Mouse (Mus musculus) testis, adult 2 months (tissue): Measurements from ENCODE around the gene Prr5. TPM values are rescaled to one million over a fixed set of nuclear protein-coding genes. Genes with fewer than 3 reads are reported as not detected.
A peak's percentile ranks its signal among the peaks of the same experiment; 100 is the strongest.
"Not testable (repeated sequence)": the region's sequence is repeated elsewhere in the genome, so short reads cannot be mapped to it uniquely, and the experiment has no call there.

Source experiments
- H3K27ac ChIP-seq: fragments of 200-500 bp; 2 replicates; pipeline ENCODE4 v1.5.1; 2012; ENCODE audit warnings: low read depth, low read length; ENCODE audit not compliant: control insufficient read depth, insufficient read depth
- H3K27me3 ChIP-seq: fragments of 200-500 bp; 2 replicates; pipeline ENCODE4 v1.6.1; 2012; ENCODE audit warnings: mild to moderate bottlenecking, low read length, moderate library complexity; ENCODE audit not compliant: control insufficient read depth, insufficient read depth
- H3K36me3 ChIP-seq: fragments of 200-500 bp; 2 replicates; pipeline ENCODE4 v1.6.1; 2012; ENCODE audit warnings: mild to moderate bottlenecking, low read length; ENCODE audit not compliant: control insufficient read depth, insufficient read depth
- H3K4me1 ChIP-seq: fragments of 200-500 bp; 2 replicates; pipeline ENCODE4 v1.6.1; 2012; ENCODE audit warnings: low read length; ENCODE audit not compliant: control insufficient read depth, insufficient read depth
- H3K4me3 ChIP-seq: fragments of 200-500 bp; 2 replicates; pipeline ENCODE4 v1.5.1; 2012; ENCODE audit warnings: low read depth, mild to moderate bottlenecking, low read length, moderate library complexity, mixed read lengths; ENCODE audit not compliant: control insufficient read depth
- CTCF ChIP-seq: fragments of 200-500 bp; IDR thresholded peaks from 2 replicates; pipeline ENCODE4 v1.5.1; 2012; ENCODE audit warnings: low read depth, mild to moderate bottlenecking, inconsistent platforms, low read length, moderate library complexity; ENCODE audit not compliant: control insufficient read depth, insufficient read depth, insufficient replicate concordance
- POLR2A ChIP-seq: fragments of 200-500 bp; IDR thresholded peaks from 2 replicates; pipeline ENCODE4 v1.6.1; 2012; ENCODE audit warnings: low read depth, mild to moderate bottlenecking, inconsistent platforms, low read length, moderate library complexity; ENCODE audit not compliant: control insufficient read depth
- polyA plus RNA-seq: library from polyadenylated mRNA; depleted of rRNA; stranded (reverse); fragments of >200 nt; gene quantifications from 2 replicates; pipeline ENCODE4 v1.2.3, GENCODE M21; 2012

The Prr5 gene
- polyA plus RNA-seq, 1 experiment, result 13.4 TPM

DNA sequence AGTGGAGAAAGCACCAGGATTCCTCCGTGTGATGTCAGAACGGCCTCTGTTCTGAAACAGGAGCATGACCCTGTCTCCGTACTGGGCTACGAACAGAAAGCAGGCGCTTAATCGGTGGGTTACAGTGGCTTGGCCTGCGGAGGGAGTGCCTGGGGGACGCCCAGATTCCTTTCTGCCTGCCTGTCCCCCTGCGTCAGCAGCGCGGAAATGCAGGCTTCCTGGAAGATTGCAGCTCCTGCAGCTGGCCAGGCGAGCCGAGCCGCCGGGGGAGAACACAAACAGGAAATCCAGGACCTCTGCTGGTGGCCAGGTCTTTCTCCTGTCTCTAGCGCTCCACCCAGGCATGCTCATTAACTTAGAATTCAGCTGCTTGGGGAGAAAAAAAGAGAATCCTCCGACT is 45.3 kb downstream of the Prr5 start:
- TF ChIP-seq POLR2A, result no peak
- TF ChIP-seq CTCF, result 0 out of 2 replicates have a peak, but pooled peaks have one; percentile 8
- H3K36me3 ChIP-seq, result no peaks in the 10 kb centered on the region
- H3K4me3 ChIP-seq, result no peak overlapping the region; the same call in 1 of the 2 replicates
- H3K4me1 ChIP-seq, result no peaks in the 10 kb centered on the region; the same call in 1 of the 2 replicates
- H3K27me3 ChIP-seq, result no peaks in the 10 kb centered on the region
- H3K27ac ChIP-seq, result no peak overlapping the region; the same call in 1 of the 2 replicates

DNA sequence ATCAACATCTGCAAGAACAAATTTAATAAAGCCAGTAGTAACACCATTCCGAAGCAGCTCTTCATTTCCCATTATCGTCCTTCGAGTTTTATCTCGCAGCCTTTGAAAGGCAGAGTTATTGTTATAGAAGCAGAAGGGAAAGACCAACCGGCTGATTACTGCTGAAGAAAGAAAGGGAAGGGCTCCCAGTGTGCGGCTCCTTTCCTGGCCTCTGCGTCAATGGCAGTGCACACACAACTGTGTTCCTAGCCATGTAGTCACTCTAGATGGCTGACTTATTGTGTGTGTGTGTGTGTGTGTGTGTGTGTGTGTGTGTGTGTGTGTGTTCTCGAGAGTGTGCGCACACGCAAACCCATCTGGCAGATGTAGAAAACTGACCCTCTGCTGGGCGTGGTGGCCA is 45.7 kb downstream of the Prr5 start:
- H3K36me3 ChIP-seq, result no peaks in the 10 kb centered on the region
- no peak for TF ChIP-seq CTCF
- TF ChIP-seq POLR2A, result no peak
- peak overlapping the region; percentile 39 for H3K4me3 ChIP-seq
- H3K27me3 ChIP-seq, result no peaks in the 10 kb centered on the region; the same call in 1 of the 2 replicates
- 0 out of 2 replicates have a peak overlapping the region, but pooled peaks have one; percentile 19 for H3K27ac ChIP-seq
- H3K4me1 ChIP-seq, result peaks cover 3% of the 10 kb centered on the region

DNA sequence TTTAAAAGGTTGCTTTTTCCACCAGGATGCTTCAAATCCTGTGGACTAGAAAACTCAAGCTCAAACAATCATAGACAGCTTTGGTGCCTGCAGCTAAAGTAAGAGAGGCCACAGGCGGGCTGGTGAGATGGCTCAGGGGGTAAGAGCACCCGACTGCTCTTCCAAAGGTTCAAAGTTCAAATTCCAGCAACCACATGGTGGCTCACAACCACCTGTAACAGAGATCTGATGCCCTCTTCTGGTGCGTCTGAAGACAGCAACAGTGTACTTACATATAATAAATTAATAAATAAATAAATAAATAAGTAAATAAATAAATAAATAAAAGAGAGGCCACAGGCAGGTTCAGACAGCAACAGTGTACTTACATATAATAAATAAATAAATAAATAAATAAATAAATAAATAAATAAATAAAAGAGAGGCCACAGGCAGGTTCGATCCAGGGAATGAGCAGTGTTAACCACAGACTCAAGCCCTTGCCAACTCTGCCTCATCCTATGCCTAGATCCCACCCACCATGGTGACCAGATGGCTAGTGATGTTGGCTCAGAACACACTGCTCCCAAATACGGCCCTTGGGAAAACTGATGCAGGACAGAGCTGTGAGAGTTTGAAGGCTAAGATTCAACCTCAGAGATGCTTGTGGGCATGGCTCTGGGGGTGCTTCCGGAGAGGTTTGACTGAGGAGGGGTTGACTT is 48.3 kb downstream of the Prr5 start:
- not testable (repeated sequence) for H3K27ac ChIP-seq, H3K4me3 ChIP-seq, H3K36me3 ChIP-seq, H3K27me3 ChIP-seq
- peaks cover 12% of the 10 kb centered on the region for H3K4me1 ChIP-seq

DNA sequence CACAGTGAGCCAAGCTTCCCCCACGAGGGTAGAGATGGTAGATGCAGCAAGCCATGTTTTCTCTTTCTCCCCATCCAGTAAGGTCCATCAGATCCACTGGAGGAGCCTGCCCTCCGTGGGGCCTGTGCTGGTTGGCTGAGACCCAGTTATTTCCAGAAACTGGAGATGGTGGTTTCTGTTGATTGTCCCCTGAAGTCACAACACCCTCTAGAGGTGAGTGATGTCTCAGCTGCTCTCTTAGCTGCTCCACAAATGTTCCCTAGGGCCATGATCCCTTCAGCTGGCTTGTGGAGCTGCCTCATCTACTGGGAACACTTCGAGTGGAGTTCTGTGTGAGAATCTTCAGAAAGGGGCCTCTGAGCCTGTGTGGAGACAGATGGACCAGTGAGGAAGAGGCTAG is 49.4 kb downstream of the Prr5 start:
- Histone ChIP-seq H3K27me3 (no peaks in the 10 kb centered on the region; the same call in 1 of the 2 replicates), H3K27ac (no peak overlapping the region), H3K4me1 (peaks cover 12% of the 10 kb centered on the region), H3K36me3 (no peaks in the 10 kb centered on the region), H3K4me3 (no peak overlapping the region)
- no peak for TF ChIP-seq POLR2A
- no peak for TF ChIP-seq CTCF

DNA sequence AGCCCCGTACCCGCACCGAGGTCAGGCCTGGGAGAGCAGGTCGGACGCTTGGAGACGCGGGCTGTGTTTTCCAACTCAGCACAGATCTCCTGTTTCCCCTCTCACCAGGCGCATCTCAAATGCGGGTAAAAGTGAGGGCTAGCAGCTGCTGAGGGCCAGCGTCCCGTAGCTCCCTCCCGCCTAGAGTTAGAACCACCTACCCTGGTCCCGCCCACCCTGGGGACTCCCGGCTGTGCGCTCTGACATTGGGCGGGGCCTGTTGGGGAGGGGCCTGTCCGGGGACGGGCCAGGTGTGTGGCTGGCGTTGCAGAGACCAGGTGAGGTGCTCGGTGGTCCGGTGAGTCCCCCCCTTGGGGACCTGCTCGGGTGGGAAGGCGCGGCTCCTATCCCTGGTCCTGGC is 50.4 kb downstream of the Prr5 start, which contains the start of gene Arhgap8:
Gene Arhgap8, plus strand, starts transcription at position 262 of the 400 bp plus-strand sequence.
- H3K27me3 ChIP-seq, result no peaks in the 10 kb centered on the region; the same call in 1 of the 2 replicates

DNA sequence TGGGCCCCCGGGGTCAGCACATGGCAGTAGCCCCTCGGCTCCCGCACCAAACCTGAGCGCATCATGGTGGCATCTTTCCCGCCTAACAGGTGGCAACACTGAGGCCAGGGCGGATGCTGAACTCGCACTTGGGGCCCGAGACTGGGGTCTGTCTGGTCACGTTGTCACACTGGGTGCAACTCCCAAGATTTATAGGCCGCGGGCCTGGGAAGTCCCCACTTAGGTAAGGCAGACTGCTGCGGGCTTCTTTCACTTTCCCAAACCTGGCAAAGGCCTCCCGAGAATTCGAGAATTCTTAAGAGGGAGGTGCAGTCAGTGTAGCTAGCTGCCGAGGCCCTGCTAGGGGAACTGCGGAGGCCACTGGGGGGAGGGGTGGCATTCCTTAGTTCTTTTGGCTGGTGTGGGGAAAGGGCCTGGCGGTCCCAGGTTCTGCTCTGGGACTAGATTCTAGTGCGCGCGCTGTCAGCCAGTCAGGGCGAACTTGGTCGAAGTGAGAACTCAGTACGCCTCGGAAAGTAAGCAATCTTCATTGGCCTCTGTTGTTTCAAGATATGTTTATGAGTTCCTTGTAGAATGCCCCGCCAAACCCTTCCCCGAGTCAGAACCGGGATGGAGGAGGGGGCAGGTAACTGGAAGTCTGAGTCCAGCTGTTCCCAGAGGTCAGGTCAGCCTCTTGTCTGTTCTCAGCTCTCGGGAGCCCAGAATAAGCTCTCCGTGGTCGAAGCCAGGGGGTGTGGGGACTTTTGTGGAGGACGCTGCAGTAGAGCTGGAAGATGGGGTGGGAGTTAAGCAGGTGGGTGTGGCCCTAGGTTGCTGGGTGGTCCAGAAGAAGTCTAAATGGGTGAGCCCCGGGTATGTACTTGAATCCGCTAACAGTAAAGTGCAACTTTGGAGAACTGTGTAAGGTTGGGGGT is 51.1 kb downstream of the Prr5 start:
- Histone ChIP-seq H3K27me3 (no peaks in the 10 kb centered on the region; the same call in 1 of the 2 replicates), H3K27ac (no peak overlapping the region), H3K36me3 (no peaks in the 10 kb centered on the region), H3K4me3 (peak overlapping the region; percentile 66), H3K4me1 (peaks cover 12% of the 10 kb centered on the region)
- no peak for TF ChIP-seq CTCF

More for the DNA sequence above, 50.4 kb downstream of the Prr5 start, which contains the start of gene Arhgap8:
- peaks cover 12% of the 10 kb centered on the region for H3K4me1 ChIP-seq
- H3K4me3 ChIP-seq, result peak within 1 kb of the TSS; percentile 66
- H3K27ac ChIP-seq, result no peak within 1 kb of the TSS
- H3K36me3 ChIP-seq, result no peaks in the 10 kb centered on the region
- no peak for TF ChIP-seq POLR2A
- TF ChIP-seq CTCF, result no peak

DNA sequence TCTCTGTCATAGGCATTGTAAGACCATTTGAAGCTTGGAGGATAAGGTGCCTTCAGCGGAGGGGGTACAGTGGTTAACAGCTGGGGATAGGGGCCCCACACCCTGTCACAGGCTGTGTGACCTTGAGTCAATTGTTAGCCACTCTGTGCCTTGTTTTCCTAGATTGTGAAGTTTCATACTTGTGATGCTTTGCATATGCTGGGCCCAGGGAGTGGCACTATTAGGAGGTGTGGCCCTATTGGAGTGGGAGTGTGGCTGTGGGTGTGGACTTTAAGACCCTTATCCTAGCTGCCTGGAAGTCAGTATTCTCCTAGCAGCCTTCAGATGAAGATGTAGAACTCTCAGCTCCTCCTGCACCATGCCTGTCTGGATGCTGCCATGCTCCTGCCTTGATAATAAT is 54.2 kb downstream of the Prr5 start:
- H3K4me3 ChIP-seq, H3K27me3 ChIP-seq, H3K27ac ChIP-seq, H3K36me3 ChIP-seq: not testable (repeated sequence)
- H3K4me1 ChIP-seq, result peaks cover 12% of the 10 kb centered on the region
